Mouse (Mus musculus) erythroblast, embryonic 14.5 days (primary cell): ENCODE measurements around the gene Rgl1.

Source experiments
- GATA1 ChIP-seq: IDR thresholded peaks from 2 replicates; pipeline ENCODE4 v1.6.1; 2012; ENCODE audit warnings: low read length, inconsistent platforms, mixed read lengths
- TAL1 ChIP-seq: IDR thresholded peaks from 3 replicates; pipeline ENCODE4 v1.6.1; 2012; ENCODE audit warnings: low read length, inconsistent platforms, mixed read lengths

GRCm38 (mm10) chr1:152511237-152511636 lies 254.9 kb downstream of the Rgl1 start:
- no peak for TF ChIP-seq TAL1
- no peak for TF ChIP-seq GATA1
